Mouse (Mus musculus) limb, embryonic 15.5 days (tissue): ENCODE results near the gene Thrb. TPM values are rescaled to one million over a fixed set of nuclear protein-coding genes. Genes with fewer than 3 reads are reported as not detected.

Source experiments
- ATAC-seq: fragments of 200-750 bp; cut with Nextera tagmentation; 2 replicates; pipeline ENCODE4 v1.8.0; 2017; ENCODE audit warnings: low read depth, moderate TSS enrichment; ENCODE audit not compliant: insufficient number of reproducible peaks, low FRiP score, low TSS enrichment
- H3K27ac ChIP-seq: fragments of 300-500 bp; sonication (generic); 2 replicates; pipeline ENCODE4 v1.5.1; 2015; ENCODE audit warnings: moderate library complexity, mild to moderate bottlenecking, inconsistent platforms
- H3K27me3 ChIP-seq: fragments of 300-500 bp; sonication (generic); 2 replicates; pipeline ENCODE4 v1.6.1; 2015; ENCODE audit warnings: inconsistent platforms
- H3K36me3 ChIP-seq: fragments of 300-500 bp; sonication (generic); 2 replicates; pipeline ENCODE4 v1.6.1; 2015; ENCODE audit warnings: inconsistent platforms
- H3K4me1 ChIP-seq: fragments of 300-500 bp; sonication (generic); 2 replicates; pipeline ENCODE4 v1.6.1; 2015; ENCODE audit warnings: inconsistent platforms
- H3K4me2 ChIP-seq: fragments of 300-500 bp; sonication (generic); 2 replicates; pipeline ENCODE4 v1.6.1; 2015; ENCODE audit warnings: mild to moderate bottlenecking, inconsistent platforms
- H3K4me3 ChIP-seq: fragments of 300-500 bp; sonication (generic); 2 replicates; pipeline ENCODE4 v1.5.1; 2015; ENCODE audit warnings: mild to moderate bottlenecking, inconsistent platforms
- H3K9ac ChIP-seq: fragments of 300-500 bp; sonication (generic); 2 replicates; pipeline ENCODE4 v1.6.1; 2015; ENCODE audit warnings: inconsistent platforms
- H3K9me3 ChIP-seq: fragments of 300-500 bp; sonication (generic); 2 replicates; pipeline ENCODE4 v1.6.1; 2016; ENCODE audit warnings: inconsistent platforms
- WGBS: fragments of 180-500 bp; shearing (Covaris S2); methylation state at CpG from one replicate; pipeline ENCODE4 v1.1.7; 2015; 5-methylcytosine and 5-hydroxymethylcytosine counted together
- polyA plus RNA-seq: library from polyadenylated mRNA; unstranded; fragments of >200 nt; fragmentation: Nextera tagmentation; extraction: Ambion mirVana; gene quantifications from 2 replicates; pipeline ENCODE4 v1.2.1, GENCODE M21; 2015

The Thrb gene
- polyA plus RNA-seq, 1 experiment from 2014 or later = 5.1 TPM

GRCm38 (mm10) chr14:17803934-17804602 lies 144.0 kb downstream of the Thrb start:
- no peaks in the 10 kb centered on the region for H3K4me1 ChIP-seq
- H3K9ac ChIP-seq = no peak overlapping the region
- no peaks in the 10 kb centered on the region for H3K36me3 ChIP-seq
- no peaks in the 10 kb centered on the region for H3K9me3 ChIP-seq
- no peak overlapping the region for H3K4me2 ChIP-seq
- H3K27ac ChIP-seq = no peak overlapping the region
- WGBS = 76% methylated on average over 3 of the region's 3 CpGs
- H3K27me3 ChIP-seq = no peaks in the 10 kb centered on the region
- H3K4me3 ChIP-seq = no peak overlapping the region
- ATAC-seq = no peak

- no peak for ATAC-seq
- H3K9ac ChIP-seq = no peak overlapping the region
- H3K9me3 ChIP-seq = no peaks in the 10 kb centered on the region
- no peak overlapping the region for H3K27ac ChIP-seq
- H3K27me3 ChIP-seq = no peaks in the 10 kb centered on the region
- no peaks in the 10 kb centered on the region for H3K4me1 ChIP-seq
- H3K4me2 ChIP-seq = no peak overlapping the region
- WGBS = 71% methylated on average over 4 of the region's 4 CpGs
- H3K36me3 ChIP-seq = no peaks in the 10 kb centered on the region
- no peak overlapping the region for H3K4me3 ChIP-seq
These were observed 151.0 kb downstream of the Thrb start for GRCm38 (mm10) chr14:17811051-17811450.

- H3K4me2 ChIP-seq = no peak overlapping the region
- H3K4me3 ChIP-seq = no peak overlapping the region
- no peaks in the 10 kb centered on the region for H3K9me3 ChIP-seq
- H3K4me1 ChIP-seq = no peaks in the 10 kb centered on the region
- no peak overlapping the region for H3K27ac ChIP-seq
- no peaks in the 10 kb centered on the region for H3K27me3 ChIP-seq
- 79% methylated on average over 5 of the region's 5 CpGs for WGBS
- no peak overlapping the region for H3K9ac ChIP-seq
- ATAC-seq = no peak
- no peaks in the 10 kb centered on the region for H3K36me3 ChIP-seq
These were observed 152.4 kb downstream of the Thrb start for GRCm38 (mm10) chr14:17812414-17812813.

GRCm38 (mm10) chr14:17815103-17815502 lies 155.0 kb downstream of the Thrb start:
- no peaks in the 10 kb centered on the region for H3K4me1 ChIP-seq
- H3K36me3 ChIP-seq = no peaks in the 10 kb centered on the region
- no peaks in the 10 kb centered on the region for H3K27me3 ChIP-seq
- H3K27ac ChIP-seq = no peak overlapping the region
- no peak overlapping the region for H3K4me2 ChIP-seq
- no peak for ATAC-seq
- 67% methylated on average over 2 of the region's 2 CpGs for WGBS
- H3K4me3 ChIP-seq = no peak overlapping the region
- no peaks in the 10 kb centered on the region for H3K9me3 ChIP-seq
- H3K9ac ChIP-seq = no peak overlapping the region

- Histone ChIP-seq H3K4me1 (no peaks in the 10 kb centered on the region), H3K9me3 (no peaks in the 10 kb centered on the region), H3K4me2 (no peak overlapping the region), H3K4me3 (no peak overlapping the region), H3K27ac (no peak overlapping the region), H3K27me3 (no peaks in the 10 kb centered on the region), H3K36me3 (no peaks in the 10 kb centered on the region), H3K9ac (no peak overlapping the region)
- 89% methylated on average over 2 of the region's 2 CpGs for WGBS
- no peak for ATAC-seq
These were observed 158.0 kb downstream of the Thrb start for GRCm38 (mm10) chr14:17818086-17818485.

GRCm38 (mm10) chr14:17822754-17823153 lies 162.7 kb downstream of the Thrb start:
- no peak overlapping the region for H3K4me2 ChIP-seq
- H3K36me3 ChIP-seq = no peaks in the 10 kb centered on the region
- no peak overlapping the region for H3K4me3 ChIP-seq
- ATAC-seq = no peak
- H3K9me3 ChIP-seq = no peaks in the 10 kb centered on the region
- H3K27ac ChIP-seq = no peak overlapping the region
- H3K27me3 ChIP-seq = no peaks in the 10 kb centered on the region
- WGBS = 80% methylated on average over 7 of the region's 7 CpGs
- no peak overlapping the region for H3K9ac ChIP-seq
- no peaks in the 10 kb centered on the region for H3K4me1 ChIP-seq

- no peak for ATAC-seq
- H3K36me3 ChIP-seq = no peaks in the 10 kb centered on the region
- H3K4me2 ChIP-seq = no peak overlapping the region
- H3K9ac ChIP-seq = no peak overlapping the region
- no peak overlapping the region for H3K27ac ChIP-seq
- H3K27me3 ChIP-seq = no peaks in the 10 kb centered on the region
- H3K4me1 ChIP-seq = no peaks in the 10 kb centered on the region
- 57% methylated on average over 6 of the region's 6 CpGs for WGBS
- H3K4me3 ChIP-seq = no peak overlapping the region
- H3K9me3 ChIP-seq = no peaks in the 10 kb centered on the region
These were observed 167.3 kb downstream of the Thrb start for GRCm38 (mm10) chr14:17827401-17827800.

- Histone ChIP-seq H3K4me2 (no peak overlapping the region), H3K4me1 (no peaks in the 10 kb centered on the region), H3K27ac (no peak overlapping the region), H3K9ac (no peak overlapping the region), H3K4me3 (no peak overlapping the region), H3K27me3 (no peaks in the 10 kb centered on the region), H3K36me3 (no peaks in the 10 kb centered on the region), H3K9me3 (no peaks in the 10 kb centered on the region)
- WGBS = 61% methylated on average over 1 of the region's 1 CpGs
- no peak for ATAC-seq
These were observed 175.7 kb downstream of the Thrb start for GRCm38 (mm10) chr14:17835738-17836137.

- Histone ChIP-seq H3K36me3 (no peaks in the 10 kb centered on the region), H3K9me3 (no peaks in the 10 kb centered on the region), H3K4me1 (no peaks in the 10 kb centered on the region), H3K9ac (no peak overlapping the region), H3K4me3 (no peak overlapping the region), H3K27ac (no peak overlapping the region), H3K27me3 (no peaks in the 10 kb centered on the region), H3K4me2 (no peak overlapping the region)
- 54% methylated on average over 1 of the region's 1 CpGs for WGBS
- ATAC-seq = no peak
These were observed 176.7 kb downstream of the Thrb start for GRCm38 (mm10) chr14:17836766-17837165.

- Histone ChIP-seq H3K27ac (no peak overlapping the region), H3K27me3 (no peaks in the 10 kb centered on the region), H3K9ac (no peak overlapping the region), H3K4me3 (no peak overlapping the region), H3K36me3 (no peaks in the 10 kb centered on the region), H3K4me2 (no peak overlapping the region), H3K4me1 (no peaks in the 10 kb centered on the region), H3K9me3 (no peaks in the 10 kb centered on the region)
- ATAC-seq = no peak
- 73% methylated on average over 5 of the region's 5 CpGs for WGBS
These were observed 185.1 kb downstream of the Thrb start for GRCm38 (mm10) chr14:17845003-17845697.

GRCm38 (mm10) chr14:17845871-17846270 lies 185.8 kb downstream of the Thrb start:
- no peaks in the 10 kb centered on the region for H3K9me3 ChIP-seq
- H3K4me2 ChIP-seq = no peak overlapping the region
- no peaks in the 10 kb centered on the region for H3K4me1 ChIP-seq
- no peak overlapping the region for H3K9ac ChIP-seq
- ATAC-seq = no peak
- no peaks in the 10 kb centered on the region for H3K27me3 ChIP-seq
- H3K36me3 ChIP-seq = no peaks in the 10 kb centered on the region
- H3K27ac ChIP-seq = no peak overlapping the region
- no peak overlapping the region for H3K4me3 ChIP-seq
- WGBS = 76% methylated on average over 6 of the region's 6 CpGs

GRCm38 (mm10) chr14:17846700-17847099 lies 186.6 kb downstream of the Thrb start:
- Histone ChIP-seq H3K9ac (no peak overlapping the region), H3K4me2 (no peak overlapping the region), H3K27me3 (no peaks in the 10 kb centered on the region), H3K4me3 (no peak overlapping the region), H3K9me3 (no peaks in the 10 kb centered on the region), H3K27ac (no peak overlapping the region), H3K36me3 (no peaks in the 10 kb centered on the region), H3K4me1 (no peaks in the 10 kb centered on the region)
- WGBS = 82% methylated on average over 2 of the region's 2 CpGs
- no peak for ATAC-seq
